Mouse (Mus musculus) cerebellum, adult 2 months (tissue): ENCODE measurements around the gene Rhbdf2. TPM values are rescaled to one million over a fixed set of nuclear protein-coding genes. Genes with fewer than 3 reads are reported as not detected.

Experiments
- DNase-seq, 2 experiments: peaks; one replicate each; pipeline ENCODE4 v3.0.0; 2021
- H3K27ac ChIP-seq: fragments of 200-500 bp; 2 replicates; pipeline ENCODE4 v1.5.1; 2012; ENCODE audit warnings: low read length, control low read depth, inconsistent platforms; ENCODE audit not compliant: insufficient read depth
- H3K27me3 ChIP-seq: fragments of 200-500 bp; 2 replicates; pipeline ENCODE4 v1.6.1; 2012; ENCODE audit warnings: inconsistent platforms, mild to moderate bottlenecking, low read length, moderate library complexity; ENCODE audit not compliant: control insufficient read depth, insufficient read depth
- H3K4me1 ChIP-seq: fragments of 200-500 bp; 2 replicates; pipeline ENCODE4 v1.6.1; 2011; ENCODE audit warnings: low read length; ENCODE audit not compliant: control insufficient read depth, insufficient read depth
- H3K4me3 ChIP-seq: fragments of 200-500 bp; replicated peaks from 2 replicates; pipeline ENCODE3; 2011; ENCODE audit warnings: mild to moderate bottlenecking, low read depth, low read length, control low read depth; ENCODE audit not compliant: insufficient read depth
- CTCF ChIP-seq: fragments of 200-500 bp; IDR thresholded peaks from 2 replicates; pipeline ENCODE4 v1.5.1; 2011; ENCODE audit warnings: low read depth, mild to moderate bottlenecking, control low read depth, low read length, moderate library complexity, borderline replicate concordance; ENCODE audit not compliant: insufficient read depth
- POLR2A ChIP-seq: fragments of 200-500 bp; IDR thresholded peaks from 2 replicates; pipeline ENCODE4 v1.6.1; 2011; ENCODE audit warnings: low read length, control low read depth, borderline replicate concordance; ENCODE audit not compliant: insufficient read depth
- WGBS: fragments of 180-500 bp; shearing (Covaris S2); methylation state at CpG from one replicate; pipeline ENCODE4 v1.1.7; 2018; 5-methylcytosine and 5-hydroxymethylcytosine counted together
- polyA plus RNA-seq: library from polyadenylated mRNA; depleted of rRNA; stranded (reverse); fragments of >200 nt; gene quantifications from 2 replicates; pipeline ENCODE4 v1.2.3, GENCODE M21; 2012

Gene Rhbdf2
- polyA plus RNA-seq, 1 experiment, result 1.9 TPM

DNA sequence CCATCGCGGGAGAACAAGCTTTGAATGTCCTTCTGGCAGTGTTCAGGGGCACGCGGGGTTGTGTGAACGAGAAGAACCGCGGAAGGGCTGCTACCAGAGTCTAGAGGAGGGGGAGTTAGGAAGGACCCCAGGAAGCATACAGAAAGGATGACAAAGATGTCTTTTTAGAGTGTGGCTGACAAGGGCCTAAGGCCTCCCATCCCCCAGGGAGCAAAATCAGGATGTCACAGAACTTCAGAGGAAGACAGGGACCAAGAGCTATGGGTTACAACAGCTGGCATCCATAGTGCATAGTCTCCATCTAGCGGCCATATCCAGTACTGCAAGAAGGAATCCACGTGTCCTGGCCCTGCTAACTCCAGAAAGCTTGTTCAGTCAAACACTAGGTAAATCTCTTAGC, 1.9 kb upstream of the Rhbdf2 start:
- peak; percentile 82 to 89 for DNase-seq
- TF ChIP-seq POLR2A (no peak), CTCF (peak; percentile 98)
- H3K4me3 ChIP-seq, result no peak overlapping the region
- 42% methylated on average over 9 of the region's 9 CpGs for WGBS
- peaks cover 4% of the 10 kb centered on the region; the same call in 1 of the 2 replicates for H3K4me1 ChIP-seq
- no peak overlapping the region for H3K27ac ChIP-seq
- no peaks in the 10 kb centered on the region for H3K27me3 ChIP-seq

DNA sequence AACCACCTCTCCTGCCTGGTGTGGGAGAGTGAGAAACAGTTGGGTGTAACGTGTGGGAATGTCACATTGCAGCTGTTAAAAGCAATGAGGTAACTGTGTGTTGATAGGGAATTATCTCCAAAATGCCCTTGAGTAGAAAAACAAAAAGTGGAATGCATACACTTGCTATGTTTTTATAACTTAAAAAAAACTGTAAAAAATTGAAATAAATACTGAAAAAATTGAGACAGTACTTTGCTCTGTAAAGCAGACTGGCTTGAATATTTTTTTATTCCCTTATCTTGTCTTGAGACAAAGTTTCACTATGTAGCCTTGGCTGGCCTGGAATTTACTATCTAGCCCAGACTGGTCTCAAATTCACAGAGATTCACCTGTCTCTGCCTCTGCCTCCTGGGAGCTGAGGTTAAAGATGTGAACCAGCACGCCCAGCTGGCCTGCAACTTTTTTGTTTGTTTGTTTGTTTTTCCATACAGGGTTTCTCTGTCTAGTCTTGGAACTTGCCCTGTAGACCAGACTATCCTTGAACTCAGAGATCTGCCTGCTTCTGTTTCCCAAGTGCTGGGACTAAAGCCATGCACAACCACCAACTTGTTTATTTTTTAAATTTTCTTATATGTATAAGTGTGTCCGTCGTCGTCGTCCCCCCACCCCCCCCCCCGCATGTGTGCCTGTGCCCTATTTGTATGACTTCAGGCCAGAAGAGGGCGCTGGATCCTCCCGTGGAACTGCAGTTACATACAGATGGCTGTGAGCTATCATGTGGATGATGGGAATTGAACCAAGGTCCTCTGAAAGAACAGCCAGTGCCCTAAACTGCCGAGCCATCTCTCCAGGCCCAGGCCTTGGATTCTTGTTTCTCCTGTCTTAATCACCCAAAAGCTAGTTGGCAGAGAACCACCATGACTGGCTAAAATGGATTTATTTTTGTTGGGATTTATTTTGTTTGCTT, 527 bp upstream of the Rhbdf2 start:
- Histone ChIP-seq H3K4me3 (no peak overlapping the region), H3K4me1 (peaks cover 9% of the 10 kb centered on the region), H3K27ac (no peak overlapping the region), H3K27me3 (no peaks in the 10 kb centered on the region)
- TF ChIP-seq CTCF (no peak), POLR2A (no peak)
- DNase-seq, result peak in 1 of 2 experiments; percentile 32
- 41% methylated on average over 10 of the region's 10 CpGs for WGBS

DNA sequence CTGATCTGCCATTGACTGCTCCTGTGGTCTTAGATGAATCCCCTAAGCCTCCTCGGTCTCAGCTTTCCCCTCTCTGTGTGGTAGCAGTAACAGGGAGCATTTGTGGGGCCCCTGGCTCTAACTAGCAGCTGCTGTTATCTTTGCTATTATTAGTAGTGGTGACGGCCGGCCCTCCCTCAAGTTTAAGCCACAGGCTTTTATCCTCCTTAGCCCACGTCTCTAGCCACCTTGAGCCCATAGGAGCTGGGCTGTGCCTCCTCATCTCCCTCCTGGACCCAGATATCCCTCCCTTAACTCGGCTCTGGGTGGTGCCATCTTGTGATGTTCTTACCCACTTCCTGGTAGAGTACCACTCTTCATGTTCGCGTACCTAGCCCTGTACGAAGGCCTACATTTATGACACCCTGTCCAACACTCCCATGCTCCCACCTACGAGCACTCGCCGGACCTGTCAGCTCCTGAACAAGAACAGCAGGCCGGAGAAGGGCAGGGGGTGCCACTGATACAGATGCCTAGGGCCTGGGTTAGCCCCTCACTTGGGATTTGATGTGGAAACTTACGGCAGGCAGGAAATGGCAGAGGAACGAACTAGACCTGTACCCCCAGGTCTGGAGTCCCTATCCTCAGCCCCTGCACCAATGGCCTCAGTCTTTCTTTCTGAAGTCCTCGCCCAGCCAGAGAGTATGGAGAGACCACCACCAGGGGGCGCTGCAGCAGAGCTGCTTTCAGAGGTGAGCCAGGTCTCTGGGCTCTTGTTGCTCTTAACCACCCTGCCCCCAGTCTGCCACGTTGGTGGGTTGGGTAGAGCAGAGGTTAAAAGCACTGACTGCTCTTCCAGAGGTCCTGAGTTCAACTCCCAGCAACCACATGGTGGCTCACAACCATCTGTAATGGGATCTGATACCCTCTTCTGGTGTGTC, 1.5 kb downstream of the Rhbdf2 start:
- no peak overlapping the region for H3K27ac ChIP-seq
- H3K4me3 ChIP-seq, result no peak overlapping the region
- H3K27me3 ChIP-seq, result no peaks in the 10 kb centered on the region
- peak in 1 of 2 experiments; percentile 55 for DNase-seq
- peaks cover 29% of the 10 kb centered on the region for H3K4me1 ChIP-seq
- TF ChIP-seq CTCF (peak; percentile 47; the same call in 1 of the 2 replicates), POLR2A (no peak)
- 82% methylated on average over 17 of the region's 17 CpGs for WGBS

DNA sequence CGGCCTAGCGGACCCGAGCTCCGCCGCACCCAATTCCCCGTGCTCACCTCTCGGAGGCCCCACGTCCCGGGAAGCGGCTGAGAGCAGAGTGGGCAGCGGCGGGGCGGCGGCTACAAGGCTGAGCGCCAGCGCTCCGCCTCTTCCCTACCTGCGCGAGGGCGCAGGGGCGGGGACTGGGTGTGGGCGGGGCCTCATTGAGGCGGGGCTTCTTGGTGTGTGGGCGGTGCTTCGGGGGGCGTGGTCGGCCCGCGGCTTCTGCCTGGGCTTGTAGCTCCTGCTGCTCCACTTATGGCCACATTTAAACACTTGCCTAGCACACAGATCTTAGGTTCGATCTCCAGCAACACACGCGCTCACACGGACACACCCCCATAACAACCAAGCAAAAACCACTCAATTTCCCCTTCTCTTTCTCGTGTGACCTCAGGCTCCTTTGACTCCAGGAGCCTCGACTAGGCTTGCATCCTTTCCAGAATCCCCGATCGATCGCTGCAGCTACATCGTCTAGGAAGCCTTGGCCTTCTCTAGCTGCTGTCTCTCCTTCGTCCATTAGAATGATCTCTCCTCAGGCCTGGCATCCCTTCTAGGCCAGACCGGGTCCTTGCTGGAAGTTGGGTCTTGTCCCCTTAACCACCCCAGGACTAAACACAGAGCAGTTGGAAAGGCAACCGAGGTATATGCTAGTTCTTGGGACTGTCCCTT, 2.5 kb downstream of the Rhbdf2 start:
- TF ChIP-seq POLR2A (no peak), CTCF (no peak)
- Histone ChIP-seq H3K4me1 (peaks cover 38% of the 10 kb centered on the region), H3K27me3 (no peaks in the 10 kb centered on the region), H3K4me3 (peak overlapping the region; percentile 9), H3K27ac (no peak overlapping the region)
- WGBS, result 16% methylated on average over 42 of the region's 42 CpGs
- DNase-seq, result peak in 1 of 2 experiments; percentile 35

DNA sequence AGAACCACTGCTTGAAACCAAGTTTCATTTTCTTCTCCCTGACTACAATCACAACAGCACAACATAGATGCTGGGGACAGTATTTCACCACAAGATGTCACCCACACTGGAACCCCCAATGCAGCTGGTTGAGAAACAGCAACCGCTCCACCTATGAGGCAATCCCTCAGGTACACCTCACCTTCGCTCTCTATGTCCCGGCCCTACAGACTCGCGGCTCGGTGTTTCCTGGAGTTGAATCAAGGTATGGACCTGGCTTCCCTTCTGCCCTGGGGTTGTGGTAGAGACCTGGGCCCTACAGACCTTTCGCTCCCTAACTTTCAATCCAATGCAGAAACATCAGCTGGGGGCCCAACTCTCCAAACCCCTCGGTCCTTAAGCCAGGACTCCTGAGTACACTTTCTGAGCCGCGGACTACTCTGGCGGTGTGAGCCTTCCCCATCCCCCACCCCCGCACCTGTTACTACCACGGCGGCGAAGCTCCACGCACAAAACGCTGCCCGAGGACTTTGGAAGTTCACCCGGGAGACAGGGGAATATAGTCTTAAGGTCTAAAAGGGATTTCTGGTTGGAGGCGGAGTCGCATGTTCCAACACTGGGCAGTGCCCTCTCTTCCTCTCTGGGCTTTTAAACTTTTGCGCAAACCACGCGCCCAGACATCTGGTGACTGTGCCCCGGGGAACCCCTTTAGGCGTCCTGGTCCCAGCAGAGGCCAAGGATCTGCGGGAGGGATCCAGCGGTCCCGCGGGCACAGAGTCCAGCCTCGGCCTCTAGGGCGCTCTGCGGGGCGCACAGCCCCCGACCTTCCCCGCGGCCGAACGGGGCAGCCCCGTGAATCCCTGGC, 3.3 kb downstream of the Rhbdf2 start:
- Histone ChIP-seq H3K4me3 (no peak overlapping the region), H3K27ac (no peak overlapping the region), H3K27me3 (no peaks in the 10 kb centered on the region), H3K4me1 (peaks cover 46% of the 10 kb centered on the region)
- 29% methylated on average over 40 of the region's 40 CpGs for WGBS
- TF ChIP-seq CTCF, result no peak
- TF ChIP-seq POLR2A, result no peak
- peak in 1 of 2 experiments; percentile 14 for DNase-seq

DNA sequence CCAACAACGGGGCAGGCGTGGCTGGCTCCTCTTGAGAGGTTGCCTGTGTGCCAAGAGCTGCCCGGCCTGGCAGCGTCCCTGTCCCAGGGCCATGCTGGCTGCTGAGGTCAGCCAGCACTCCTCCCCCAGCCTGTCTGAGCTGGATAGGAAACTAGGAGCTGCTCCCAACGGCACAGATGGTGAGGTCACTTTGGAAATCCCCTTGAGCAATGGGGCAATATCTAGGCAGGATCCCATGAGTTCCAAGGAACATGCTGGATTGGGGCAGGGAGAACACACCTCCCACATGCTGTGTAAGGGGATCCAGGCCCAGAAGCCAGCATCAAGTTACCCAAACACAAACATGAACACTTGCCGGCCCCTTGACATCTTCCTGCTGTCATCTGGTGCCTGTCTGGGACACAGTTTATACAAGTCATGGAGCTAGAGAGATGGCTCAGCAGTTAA, 5.5 kb downstream of the Rhbdf2 start:
- Histone ChIP-seq H3K27ac (no peak overlapping the region), H3K4me3 (no peak overlapping the region), H3K4me1 (peaks cover 66% of the 10 kb centered on the region), H3K27me3 (no peaks in the 10 kb centered on the region)
- 2% methylated on average over 6 of the region's 6 CpGs for WGBS
- DNase-seq, result peak; percentile 82 to 92
- TF ChIP-seq CTCF, result no peak
- TF ChIP-seq POLR2A, result no peak
